Mouse (Mus musculus) neural tube, embryonic 12.5 days (tissue): ENCODE measurements around the gene Msmp. TPM values are rescaled to one million over a fixed set of nuclear protein-coding genes. Genes with fewer than 3 reads are reported as not detected.
"Not testable (repeated sequence)": the region's sequence is repeated elsewhere in the genome, so short reads cannot be mapped to it uniquely, and the experiment has no call there.

Experiments
- ATAC-seq: fragments of 200-750 bp; cut with Nextera tagmentation; 2 replicates; pipeline ENCODE4 v1.8.0; 2017; ENCODE audit warnings: low read depth, mild to moderate bottlenecking, moderate TSS enrichment, moderate library complexity; ENCODE audit not compliant: low FRiP score
- H3K27ac ChIP-seq: fragments of 300-500 bp; sonication (generic); 2 replicates; pipeline ENCODE4 v1.5.1; 2016
- H3K27me3 ChIP-seq: fragments of 300-500 bp; sonication (generic); replicated peaks from 2 replicates; pipeline ENCODE4 v1.6.1; 2016; ENCODE audit warnings: mild to moderate bottlenecking
- H3K36me3 ChIP-seq: fragments of 300-500 bp; sonication (generic); 2 replicates; pipeline ENCODE4 v1.6.1; 2016; ENCODE audit warnings: mild to moderate bottlenecking
- H3K4me1 ChIP-seq: fragments of 300-500 bp; sonication (generic); 2 replicates; pipeline ENCODE4 v1.6.1; 2016
- H3K4me2 ChIP-seq: fragments of 300-500 bp; sonication (generic); replicated peaks from 2 replicates; pipeline ENCODE4 v1.6.1; 2016; ENCODE audit warnings: mild to moderate bottlenecking
- H3K4me3 ChIP-seq: fragments of 300-500 bp; sonication (generic); 2 replicates; pipeline ENCODE4 v1.5.1; 2016
- H3K9ac ChIP-seq: fragments of 300-500 bp; sonication (generic); 2 replicates; pipeline ENCODE4 v1.6.1; 2016; ENCODE audit warnings: mild to moderate bottlenecking
- H3K9me3 ChIP-seq: fragments of 300-500 bp; sonication (generic); 2 replicates; pipeline ENCODE4 v1.6.1; 2016; ENCODE audit warnings: mild to moderate bottlenecking
- WGBS: fragments of 180-500 bp; shearing (Covaris S2); methylation state at CpG from one replicate; pipeline ENCODE4 v1.1.7; 2016; 5-methylcytosine and 5-hydroxymethylcytosine counted together
- polyA plus RNA-seq: library from polyadenylated mRNA; unstranded; fragments of >200 nt; fragmentation: Nextera tagmentation; extraction: Ambion mirVana; gene quantifications from 2 replicates; pipeline ENCODE4 v1.2.1, GENCODE M21; 2016

The Msmp gene
- polyA plus RNA-seq, 1 experiment from 2014 or later = 1.3 TPM

GRCm38 (mm10) chr4:43613060-43613730 is 28.9 kb upstream of the Msmp start:
- WGBS = 76% methylated on average over 3 of the region's 3 CpGs

DNA sequence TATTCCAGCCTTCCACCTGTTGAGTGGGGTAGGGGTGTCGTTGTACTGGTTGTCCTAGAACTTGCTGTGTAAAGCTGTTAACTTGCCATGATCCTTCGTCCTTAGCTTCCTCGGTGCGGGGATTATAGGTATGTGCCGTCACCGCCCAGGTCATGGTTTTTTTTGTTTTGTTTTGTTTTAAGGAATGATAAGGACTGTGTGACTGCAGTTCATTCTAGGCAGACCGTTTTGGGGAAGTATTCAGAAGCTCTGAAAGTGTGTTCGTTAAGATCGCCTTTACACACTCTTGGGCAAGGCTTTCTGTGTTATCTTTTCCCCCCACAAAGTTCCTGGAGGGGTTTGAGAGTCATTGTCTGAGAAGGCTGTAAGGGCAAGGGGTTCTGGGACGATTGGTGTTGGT is 28.2 kb upstream of the Msmp start:
- H3K27ac ChIP-seq = no peak overlapping the region
- H3K9ac ChIP-seq = no peak overlapping the region
- ATAC-seq = no peak
- no peaks in the 10 kb centered on the region for H3K36me3 ChIP-seq
- H3K4me2 ChIP-seq = no peak overlapping the region
- WGBS = 79% methylated on average over 10 of the region's 10 CpGs
- no peaks in the 10 kb centered on the region for H3K27me3 ChIP-seq
- H3K9me3 ChIP-seq = no peaks in the 10 kb centered on the region
- no peaks in the 10 kb centered on the region for H3K4me1 ChIP-seq
- no peak overlapping the region for H3K4me3 ChIP-seq

More at GRCm38 (mm10) chr4:43613060-43613730, 28.9 kb upstream of the Msmp start:
- Histone ChIP-seq H3K4me1 (no peaks in the 10 kb centered on the region), H3K4me2 (no peak overlapping the region), H3K27ac (no peak overlapping the region), H3K27me3 (no peaks in the 10 kb centered on the region), H3K36me3 (no peaks in the 10 kb centered on the region), H3K9me3 (no peaks in the 10 kb centered on the region), H3K4me3 (no peak overlapping the region), H3K9ac (no peak overlapping the region)
- no peak for ATAC-seq

DNA sequence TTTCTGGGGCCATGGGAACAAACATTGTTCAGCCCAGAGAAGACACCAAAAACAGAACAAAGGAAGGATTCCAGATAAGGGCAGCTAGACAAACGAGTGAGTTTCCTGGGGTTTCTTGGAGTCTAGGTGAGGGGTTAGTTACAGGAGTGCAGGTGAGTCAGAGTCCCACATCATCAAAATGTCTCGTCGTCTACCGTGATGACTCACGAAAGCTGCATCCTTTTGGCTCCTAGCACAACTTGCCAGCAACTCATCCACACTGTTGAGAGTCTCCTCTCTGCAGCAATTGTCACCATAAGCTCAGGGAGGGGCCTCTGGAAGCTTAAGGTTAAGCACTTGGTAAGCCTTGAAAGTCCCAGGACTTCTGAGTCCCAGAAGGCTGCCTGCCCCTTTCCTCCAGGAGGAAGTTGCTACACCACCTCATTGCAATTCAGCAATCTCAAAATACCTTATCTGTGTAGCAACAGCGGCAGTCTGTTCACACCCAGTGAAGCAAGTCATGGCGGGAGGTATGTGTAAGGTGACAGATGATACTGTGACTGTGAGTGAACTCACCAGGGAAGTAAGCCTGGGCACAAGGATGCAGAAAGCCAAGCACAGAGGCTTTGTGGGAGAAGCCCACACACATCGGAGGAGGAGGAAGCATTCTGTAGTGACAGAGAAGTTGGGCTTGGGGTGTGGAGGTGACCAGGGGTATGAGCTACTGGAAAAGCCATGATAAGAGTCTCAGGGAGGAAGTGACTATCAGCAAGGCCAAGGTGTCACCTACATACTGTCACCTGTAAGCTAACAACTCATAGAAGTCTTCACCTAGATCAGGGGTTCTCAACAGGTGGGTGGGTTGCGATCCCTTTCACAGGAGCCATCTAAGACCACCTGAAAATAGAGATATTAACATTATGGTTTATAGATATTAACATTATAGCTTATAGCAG is 20.7 kb upstream of the Msmp start:
- 85% methylated on average over 9 of the region's 9 CpGs for WGBS
- no peaks in the 10 kb centered on the region for H3K9me3 ChIP-seq
- H3K36me3 ChIP-seq = no peaks in the 10 kb centered on the region
- H3K4me3 ChIP-seq = no peak overlapping the region
- no peak overlapping the region for H3K27ac ChIP-seq
- H3K4me2 ChIP-seq = no peak overlapping the region
- H3K27me3 ChIP-seq = no peaks in the 10 kb centered on the region
- ATAC-seq = no peak
- no peak overlapping the region for H3K9ac ChIP-seq
- H3K4me1 ChIP-seq = no peaks in the 10 kb centered on the region

- ATAC-seq = no peak
- no peak overlapping the region for H3K9ac ChIP-seq
Observed at GRCm38 (mm10) chr4:43604099-43604498, 19.8 kb upstream of the Msmp start.

GRCm38 (mm10) chr4:43600195-43600934 is 16.1 kb upstream of the Msmp start:
- Histone ChIP-seq H3K4me1 (no peaks in the 10 kb centered on the region), H3K36me3 (no peaks in the 10 kb centered on the region), H3K4me2 (no peak overlapping the region), H3K27ac (no peak overlapping the region), H3K9me3 (no peaks in the 10 kb centered on the region), H3K4me3 (no peak overlapping the region), H3K9ac (no peak overlapping the region), H3K27me3 (no peaks in the 10 kb centered on the region)
- no peak for ATAC-seq
- 84% methylated on average over 9 of the region's 9 CpGs for WGBS

More at GRCm38 (mm10) chr4:43604099-43604498, 19.8 kb upstream of the Msmp start:
- Histone ChIP-seq H3K36me3 (no peaks in the 10 kb centered on the region), H3K4me2 (no peak overlapping the region), H3K4me1 (no peaks in the 10 kb centered on the region), H3K27ac (no peak overlapping the region), H3K27me3 (no peaks in the 10 kb centered on the region), H3K9me3 (no peaks in the 10 kb centered on the region), H3K4me3 (no peak overlapping the region)
- WGBS = 81% methylated on average over 3 of the region's 3 CpGs

GRCm38 (mm10) chr4:43598650-43599380 is 14.5 kb upstream of the Msmp start:
- H3K9me3 ChIP-seq = no peaks in the 10 kb centered on the region
- 87% methylated on average over 7 of the region's 7 CpGs for WGBS
- no peak overlapping the region for H3K4me2 ChIP-seq
- no peaks in the 10 kb centered on the region for H3K4me1 ChIP-seq
- H3K4me3 ChIP-seq = no peak overlapping the region
- no peak overlapping the region for H3K27ac ChIP-seq
- H3K9ac ChIP-seq = no peak overlapping the region
- no peaks in the 10 kb centered on the region for H3K36me3 ChIP-seq
- no peak for ATAC-seq
- no peaks in the 10 kb centered on the region for H3K27me3 ChIP-seq

DNA sequence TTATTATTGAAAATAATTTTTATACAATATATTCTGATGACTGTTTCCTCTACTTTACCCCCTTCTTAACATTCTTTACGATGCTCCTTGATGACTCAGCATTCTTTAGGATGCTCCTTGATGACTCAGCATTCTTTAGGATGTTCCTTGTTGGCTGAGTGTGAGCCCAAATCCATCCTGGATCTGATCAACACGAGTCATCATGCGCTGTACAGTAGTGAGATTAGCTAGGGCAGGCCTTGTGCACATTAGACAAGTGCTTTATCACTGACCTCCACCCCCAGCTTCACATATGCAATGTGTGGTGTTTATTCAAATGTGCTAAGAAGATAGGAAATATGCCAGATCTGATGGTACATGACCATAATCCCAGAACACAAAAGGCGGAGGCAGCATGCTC is 13.9 kb upstream of the Msmp start:
- Histone ChIP-seq H3K9ac (no peak overlapping the region), H3K4me2 (no peak overlapping the region), H3K27me3 (no peaks in the 10 kb centered on the region), H3K27ac (no peak overlapping the region), H3K4me1 (no peaks in the 10 kb centered on the region), H3K36me3 (no peaks in the 10 kb centered on the region), H3K4me3 (no peak overlapping the region), H3K9me3 (no peaks in the 10 kb centered on the region)
- ATAC-seq = no peak
- 89% methylated on average over 4 of the region's 4 CpGs for WGBS

GRCm38 (mm10) chr4:43596597-43596996 is 12.3 kb upstream of the Msmp start:
- not testable (repeated sequence) for H3K36me3 ChIP-seq, ATAC-seq, H3K4me1 ChIP-seq, H3K27ac ChIP-seq, H3K9me3 ChIP-seq, H3K9ac ChIP-seq, H3K27me3 ChIP-seq, H3K4me3 ChIP-seq, H3K4me2 ChIP-seq
- 90% methylated on average over 2 of the region's 2 CpGs for WGBS

GRCm38 (mm10) chr4:43593453-43593852 is 9.2 kb upstream of the Msmp start:
- Histone ChIP-seq H3K4me2 (no peak overlapping the region), H3K4me3 (no peak overlapping the region), H3K27me3 (no peaks in the 10 kb centered on the region), H3K9me3 (no peaks in the 10 kb centered on the region), H3K9ac (no peak overlapping the region), H3K27ac (no peak overlapping the region), H3K36me3 (no peaks in the 10 kb centered on the region), H3K4me1 (no peaks in the 10 kb centered on the region)
- 50% methylated on average over 3 of the region's 3 CpGs for WGBS
- ATAC-seq = no peak

DNA sequence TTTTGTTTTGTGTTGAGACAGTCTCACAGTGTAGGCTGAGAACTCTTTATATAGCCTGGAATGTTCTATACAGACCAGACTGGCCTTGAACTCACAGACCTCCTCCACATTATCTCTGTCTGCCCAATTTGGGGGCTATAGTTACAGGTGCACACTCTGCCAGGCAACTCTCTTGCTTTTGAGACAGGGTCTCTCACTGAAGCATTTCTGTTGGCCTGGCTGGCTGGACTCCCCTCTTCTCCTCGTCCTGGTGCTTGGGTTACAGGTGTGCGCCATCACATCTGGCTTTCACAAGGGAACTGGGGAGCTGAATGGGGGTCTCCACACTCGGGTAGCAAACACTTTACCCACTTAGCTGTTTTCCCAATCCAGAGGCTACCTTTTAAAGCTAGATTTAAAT is 7.7 kb upstream of the Msmp start:
- no peaks in the 10 kb centered on the region for H3K9me3 ChIP-seq
- no peaks in the 10 kb centered on the region for H3K36me3 ChIP-seq
- no peak overlapping the region for H3K4me3 ChIP-seq
- WGBS = 76% methylated on average over 3 of the region's 3 CpGs
- no peaks in the 10 kb centered on the region for H3K4me1 ChIP-seq
- H3K4me2 ChIP-seq = no peak overlapping the region
- H3K27ac ChIP-seq = no peak overlapping the region
- H3K27me3 ChIP-seq = no peaks in the 10 kb centered on the region
- H3K9ac ChIP-seq = no peak overlapping the region
- no peak for ATAC-seq

GRCm38 (mm10) chr4:43591543-43591942 is 7.2 kb upstream of the Msmp start:
- no peaks in the 10 kb centered on the region for H3K4me1 ChIP-seq
- H3K4me3 ChIP-seq = no peak overlapping the region
- no peak overlapping the region for H3K4me2 ChIP-seq
- no peak for ATAC-seq
- no peak overlapping the region for H3K27ac ChIP-seq
- H3K9me3 ChIP-seq = no peaks in the 10 kb centered on the region
- WGBS = 74% methylated on average over 5 of the region's 5 CpGs
- H3K36me3 ChIP-seq = no peaks in the 10 kb centered on the region
- H3K27me3 ChIP-seq = no peaks in the 10 kb centered on the region
- no peak overlapping the region for H3K9ac ChIP-seq

DNA sequence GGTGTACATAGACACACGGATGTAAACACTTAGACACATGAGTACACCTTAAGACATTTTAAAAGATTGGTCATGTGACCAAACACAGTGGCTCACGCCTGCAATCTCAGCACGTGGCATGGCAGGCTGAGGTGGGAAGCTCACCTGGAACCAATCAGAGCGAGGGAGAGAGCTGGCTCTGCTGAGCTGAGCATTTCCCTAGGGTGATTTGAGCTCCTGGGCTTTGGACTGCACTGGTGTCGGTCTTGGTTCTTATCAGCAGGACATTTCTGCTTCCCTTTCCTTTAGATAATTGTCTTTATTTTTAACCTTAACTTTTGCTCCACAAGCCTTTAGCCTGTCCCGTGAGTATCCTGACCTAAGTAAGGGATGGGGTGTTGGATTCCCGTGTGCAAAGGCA is 3.4 kb upstream of the Msmp start:
- Histone ChIP-seq H3K27ac (no peak overlapping the region), H3K9ac (no peak overlapping the region), H3K9me3 (no peaks in the 10 kb centered on the region), H3K27me3 (no peaks in the 10 kb centered on the region), H3K4me3 (no peak overlapping the region), H3K4me1 (no peaks in the 10 kb centered on the region), H3K4me2 (no peak overlapping the region), H3K36me3 (peaks cover 20% of the 10 kb centered on the region)
- ATAC-seq = no peak
- 70% methylated on average over 7 of the region's 7 CpGs for whole genome bisulfite sequencing
